Mouse (Mus musculus): ENCODE results near the gene Ctxn2. TPM values are rescaled to one million over a fixed set of nuclear protein-coding genes. Genes with fewer than 3 reads are reported as not detected.

The Ctxn2 gene
- total and polyA plus RNA-seq, 3 experiments, result not detected

DNA sequence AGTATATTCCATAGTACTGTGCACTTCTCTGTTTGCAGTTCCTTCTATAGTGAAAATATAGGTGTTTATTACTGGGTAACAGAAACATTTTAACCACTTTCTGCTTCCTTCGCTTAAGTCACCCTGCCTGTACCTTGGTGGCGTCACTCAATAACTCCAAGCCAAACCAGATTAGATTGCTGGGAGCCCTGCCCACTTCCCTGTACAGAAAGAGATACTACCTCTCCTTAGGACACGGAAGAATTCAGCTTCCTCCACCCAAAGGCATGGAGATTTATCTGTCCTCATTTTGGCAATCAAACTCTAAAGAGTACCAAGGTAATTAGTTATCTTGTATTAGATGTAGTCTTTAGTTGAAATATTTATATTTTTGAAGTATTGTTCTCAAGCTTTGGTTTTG lies 9.7 kb upstream of the Ctxn2 start:
- H3K4me2 ChIP-seq (ENCODE audit: insufficient read depth, low read depth, poor library complexity, severe bottlenecking), result no peak overlapping the region
- H3K4me1 ChIP-seq (ENCODE audit: control insufficient read depth in 1 of 2, insufficient read depth in 2 of 2), result no peaks in the 10 kb centered on the region
- H3K27me3 ChIP-seq (replicated peaks), result no peaks in the 10 kb centered on the region
- in situ Hi-C loops (cut with MboI; ENCODE audit: low pct_ligation_motif_present, low pct_unique_long_range_greater_than_20kb, low sequenced_read_pairs) (no loop called here), dilution Hi-C loops (cut with MboI; ENCODE audit: extremely low pct_ligation_motif_present, extremely low pct_unique_long_range_greater_than_20kb, low sequenced_read_pairs) (no loop called here)
- H3K4me3 ChIP-seq (replicated peaks in 1 of 3; ENCODE audit: low read depth in 2 of 3, low read length in 2 of 3, poor library complexity in 1 of 3), result no peak overlapping the region
- TF ChIP-seq MAFK (IDR thresholded peaks at IDR 0.05; ENCODE audit: insufficient replicate concordance, low read length) (no peak), ZNF384 (IDR thresholded peaks at IDR 0.05; ENCODE audit: low read depth, low read length) (no peak), ZC3H11A (IDR thresholded peaks at IDR 0.05; ENCODE audit: low read depth, low read length) (no peak), HCFC1 (IDR thresholded peaks at IDR 0.05; ENCODE audit: low read depth, low read length) (no peak), USF1 (IDR thresholded peaks at IDR 0.05; ENCODE audit: low read depth, low read length) (no peak), CHD2 (IDR thresholded peaks at IDR 0.05; ENCODE audit: low read length) (no peak)
- H3K27ac ChIP-seq (ENCODE audit: insufficient read depth, low read depth), result no peak overlapping the region
- H3K9me3 ChIP-seq (replicated peaks; ENCODE audit: low read length), result peaks cover 17% of the 10 kb centered on the region
- H3K79me2 ChIP-seq (replicated peaks; ENCODE audit: control insufficient read depth, extremely low read depth, insufficient read depth, poor library complexity, severe bottlenecking), result no peaks in the 10 kb centered on the region
- H3K9ac ChIP-seq (ENCODE audit: insufficient read depth, low read depth), result no peak overlapping the region
- no peak for DNase-seq (ENCODE audit: extremely low read depth)
- H3K36me3 ChIP-seq (replicated peaks in 1 of 2; ENCODE audit: control insufficient read depth in 1 of 2, insufficient read depth in 1 of 2, low read length in 1 of 2), result no peaks in the 10 kb centered on the region

GRCm38 (mm10) chr2:125134113-125134512 lies 2.4 kb upstream of the Ctxn2 start:
- no peak for DNase-seq (ENCODE audit: extremely low read depth)
- Histone ChIP-seq H3K27me3 (replicated peaks) (no peaks in the 10 kb centered on the region), H3K79me2 (replicated peaks; ENCODE audit: control insufficient read depth, extremely low read depth, insufficient read depth, poor library complexity, severe bottlenecking) (no peaks in the 10 kb centered on the region), H3K4me3 (replicated peaks in 1 of 3; ENCODE audit: low read depth in 2 of 3, low read length in 2 of 3, poor library complexity in 1 of 3) (no peak overlapping the region), H3K4me2 (ENCODE audit: insufficient read depth, low read depth, poor library complexity, severe bottlenecking) (no peak overlapping the region), H3K9ac (ENCODE audit: insufficient read depth, low read depth) (no peak overlapping the region), H3K36me3 (replicated peaks in 1 of 2; ENCODE audit: control insufficient read depth in 1 of 2, insufficient read depth in 1 of 2, low read length in 1 of 2) (no peaks in the 10 kb centered on the region), H3K27ac (ENCODE audit: insufficient read depth, low read depth) (no peak overlapping the region), H3K4me1 (ENCODE audit: control insufficient read depth in 1 of 2, insufficient read depth in 2 of 2) (no peaks in the 10 kb centered on the region), H3K9me3 (replicated peaks; ENCODE audit: low read length) (peaks cover 16% of the 10 kb centered on the region)
- dilution Hi-C loops (cut with MboI; ENCODE audit: extremely low pct_ligation_motif_present, extremely low pct_unique_long_range_greater_than_20kb, low sequenced_read_pairs) (no loop called here), in situ Hi-C loops (cut with MboI; ENCODE audit: low pct_ligation_motif_present, low pct_unique_long_range_greater_than_20kb, low sequenced_read_pairs) (no loop called here)
- TF ChIP-seq PAX5 (IDR thresholded peaks at IDR 0.05; ENCODE audit: low read length) (no peak), GABPA (IDR thresholded peaks at IDR 0.05; ENCODE audit: insufficient replicate concordance, low read depth, low read length) (no peak), JUND (conservative IDR thresholded peaks at IDR 0.05; ENCODE audit: low read depth, low read length) (no peak), MYC (IDR thresholded peaks at IDR 0.05; ENCODE audit: low read depth, low read length) (no peak), SMC3 (IDR thresholded peaks at IDR 0.05; ENCODE audit: low read depth, low read length) (no peak), CHD2 (IDR thresholded peaks at IDR 0.05; ENCODE audit: low read length) (no peak)

GRCm38 (mm10) chr2:125136846-125137245 lies 354 bp downstream of the Ctxn2 start:
- H3K79me2 ChIP-seq (replicated peaks; ENCODE audit: control insufficient read depth, extremely low read depth, insufficient read depth, poor library complexity, severe bottlenecking), result no peaks in the 10 kb centered on the region
- TF ChIP-seq RAD21 (IDR thresholded peaks at IDR 0.05; ENCODE audit: low read depth, low read length), result no peak
- TF ChIP-seq MAZ (IDR thresholded peaks at IDR 0.05; ENCODE audit: low read depth, low read length), result no peak
- TF ChIP-seq UBTF (IDR thresholded peaks at IDR 0.05; ENCODE audit: low read depth, low read length), result no peak
- no peak for TF ChIP-seq E2F4 (IDR thresholded peaks at IDR 0.05; ENCODE audit: insufficient replicate concordance, low read depth, low read length)
- TF ChIP-seq MEF2A (IDR thresholded peaks at IDR 0.05; ENCODE audit: borderline replicate concordance, low read depth, low read length), result no peak
- TF ChIP-seq TBP (conservative IDR thresholded peaks at IDR 0.05; ENCODE audit: low read depth, low read length), result no peak
- H3K9me3 ChIP-seq (replicated peaks; ENCODE audit: low read length), result peaks cover 11% of the 10 kb centered on the region
- H3K4me3 ChIP-seq (replicated peaks in 1 of 3; ENCODE audit: low read depth in 2 of 3, low read length in 2 of 3, poor library complexity in 1 of 3), result no peak overlapping the region
- no peak overlapping the region for H3K27ac ChIP-seq (ENCODE audit: insufficient read depth, low read depth)
- in situ Hi-C loops (cut with MboI; ENCODE audit: low pct_ligation_motif_present, low pct_unique_long_range_greater_than_20kb, low sequenced_read_pairs) (no loop called here), dilution Hi-C loops (cut with MboI; ENCODE audit: extremely low pct_ligation_motif_present, extremely low pct_unique_long_range_greater_than_20kb, low sequenced_read_pairs) (no loop called here)
- no peaks in the 10 kb centered on the region for H3K36me3 ChIP-seq (replicated peaks in 1 of 2; ENCODE audit: control insufficient read depth in 1 of 2, insufficient read depth in 1 of 2, low read length in 1 of 2)
- H3K4me2 ChIP-seq (ENCODE audit: insufficient read depth, low read depth, poor library complexity, severe bottlenecking), result no peak overlapping the region
- DNase-seq (ENCODE audit: extremely low read depth), result no peak
- no peak overlapping the region for H3K9ac ChIP-seq (ENCODE audit: insufficient read depth, low read depth)
- no peaks in the 10 kb centered on the region for H3K27me3 ChIP-seq (replicated peaks)
- no peaks in the 10 kb centered on the region for H3K4me1 ChIP-seq (ENCODE audit: control insufficient read depth in 1 of 2, insufficient read depth in 2 of 2)
